Mouse (Mus musculus): ENCODE results near the gene Lcn10. TPM values are rescaled to one million over a fixed set of nuclear protein-coding genes. Genes with fewer than 3 reads are reported as not detected.

Lcn10 gene
- total and polyA plus RNA-seq, 2 experiments from 2014 or later = not detected

DNA sequence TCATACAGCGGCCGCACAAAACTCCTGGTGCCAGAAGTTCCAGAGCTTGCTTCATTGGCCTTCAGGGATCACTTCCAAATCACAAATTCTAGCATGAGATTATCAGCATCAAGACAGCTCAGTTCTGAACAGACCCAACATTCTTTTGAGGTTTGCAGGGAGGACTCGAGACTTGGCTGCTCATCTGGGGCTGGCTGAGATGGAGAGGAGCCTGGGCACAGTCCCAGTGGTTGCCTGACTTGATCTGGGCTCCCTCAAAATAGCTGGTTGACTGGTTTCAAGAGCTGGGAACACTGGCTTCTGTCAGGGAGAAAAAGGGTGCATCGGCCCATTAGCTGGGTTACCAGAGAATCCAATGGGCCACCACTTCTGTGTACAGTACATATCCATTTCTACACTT lies 25.8 kb upstream of the Lcn10 start:
- DNase-seq (ENCODE audit: low spot score) = no peak

DNA sequence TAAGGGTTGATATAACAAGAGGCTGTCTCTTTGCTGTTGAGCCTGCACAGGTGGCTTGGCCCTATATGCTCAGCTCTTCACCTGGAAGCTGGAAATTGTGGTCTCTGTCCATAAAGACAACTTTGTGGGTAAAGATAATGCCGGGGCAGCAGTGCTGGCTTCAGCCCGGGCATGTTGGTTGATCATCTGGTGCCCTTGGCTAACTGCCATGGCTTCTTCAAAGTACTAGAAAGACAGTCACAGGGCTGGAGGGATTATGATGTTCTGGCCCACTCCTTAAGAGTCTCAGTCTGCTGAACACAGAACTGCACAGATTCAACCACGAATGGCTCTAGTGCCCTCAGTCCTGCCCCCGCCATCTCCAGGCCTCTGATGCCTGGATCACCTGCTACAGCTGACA lies 25.3 kb upstream of the Lcn10 start:
- WGBS = 68% methylated on average over 4 of the region's 4 CpGs
- H3K9ac ChIP-seq (replicated peaks; ENCODE audit: low read length, poor library complexity, severe bottlenecking) = no peak overlapping the region
- no peak for TF ChIP-seq CTCF (IDR thresholded peaks at IDR 0.05)
- no peaks in the 10 kb centered on the region for H3K9me3 ChIP-seq (ENCODE audit: low read length)
- H3K4me2 ChIP-seq (ENCODE audit: low read depth, low read length, poor library complexity, severe bottlenecking) = no peak overlapping the region
- no peaks in the 10 kb centered on the region for H3K4me1 ChIP-seq (ENCODE audit: insufficient read depth, low read length)
- H3K27me3 ChIP-seq (ENCODE audit: insufficient read depth, low read length) = no peaks in the 10 kb centered on the region
- H3K27ac ChIP-seq (ENCODE audit: low read depth, low read length) = no peak overlapping the region
- no peaks in the 10 kb centered on the region for H3K36me3 ChIP-seq (ENCODE audit: insufficient read depth, low read length)
- ATAC-seq (ENCODE audit: low FRiP score) = no peak
- peak; percentile 58 for DNase-seq (ENCODE audit: low spot score)
- no peak overlapping the region for H3K4me3 ChIP-seq (ENCODE audit: low read depth, low read length)

More for the DNA sequence above, 25.8 kb upstream of the Lcn10 start:
- Histone ChIP-seq H3K4me2 (ENCODE audit: low read depth, low read length, poor library complexity, severe bottlenecking) (no peak overlapping the region), H3K4me3 (ENCODE audit: low read depth, low read length) (no peak overlapping the region), H3K9ac (replicated peaks; ENCODE audit: low read length, poor library complexity, severe bottlenecking) (no peak overlapping the region), H3K4me1 (ENCODE audit: insufficient read depth, low read length) (no peaks in the 10 kb centered on the region), H3K9me3 (ENCODE audit: low read length) (no peaks in the 10 kb centered on the region), H3K36me3 (ENCODE audit: insufficient read depth, low read length) (no peaks in the 10 kb centered on the region), H3K27ac (ENCODE audit: low read depth, low read length) (no peak overlapping the region), H3K27me3 (ENCODE audit: insufficient read depth, low read length) (no peaks in the 10 kb centered on the region)
- 85% methylated on average over 4 of the region's 4 CpGs for WGBS
- no peak for ATAC-seq (ENCODE audit: low FRiP score)
- TF ChIP-seq CTCF (IDR thresholded peaks at IDR 0.05) = no peak

DNA sequence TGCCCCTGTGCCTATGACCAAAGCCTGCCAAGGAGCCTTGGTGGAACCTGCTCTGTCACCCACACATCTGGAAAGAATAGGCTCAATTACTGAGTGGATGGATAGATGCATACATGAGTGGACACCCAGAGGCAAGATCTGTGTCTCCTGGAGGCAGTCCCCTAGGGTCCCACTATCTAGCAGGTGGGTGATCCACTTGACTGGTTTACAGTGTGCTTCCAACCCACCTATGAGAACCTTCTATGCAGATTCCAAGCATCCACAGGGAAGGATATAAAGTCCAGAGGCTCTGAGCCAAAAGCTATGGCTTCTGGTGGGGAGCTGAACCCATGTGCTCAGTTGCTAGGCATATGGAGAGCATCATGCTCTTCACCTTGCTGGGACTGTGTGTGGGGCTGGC lies 24.9 kb upstream of the Lcn10 start, which contains the start of gene Lcn5:
Gene Lcn5 (plus strand): TSS at position 301 of the 400 bp plus-strand sequence.
- Histone ChIP-seq H3K4me3 (ENCODE audit: low read depth, low read length) (no peak within 1 kb of the TSS), H3K36me3 (ENCODE audit: insufficient read depth, low read length) (no peaks in the 10 kb centered on the region), H3K27me3 (ENCODE audit: insufficient read depth, low read length) (no peaks in the 10 kb centered on the region), H3K9ac (replicated peaks; ENCODE audit: low read length, poor library complexity, severe bottlenecking) (no peak within 1 kb of the TSS), H3K27ac (ENCODE audit: low read depth, low read length) (no peak within 1 kb of the TSS), H3K4me1 (ENCODE audit: insufficient read depth, low read length) (no peaks in the 10 kb centered on the region), H3K4me2 (ENCODE audit: low read depth, low read length, poor library complexity, severe bottlenecking) (no peak within 1 kb of the TSS), H3K9me3 (ENCODE audit: low read length) (no peaks in the 10 kb centered on the region)
- DNase-seq (ENCODE audit: low spot score) (no peak), ATAC-seq (ENCODE audit: low FRiP score) (no peak)
- no peak for TF ChIP-seq CTCF (IDR thresholded peaks at IDR 0.05)

DNA sequence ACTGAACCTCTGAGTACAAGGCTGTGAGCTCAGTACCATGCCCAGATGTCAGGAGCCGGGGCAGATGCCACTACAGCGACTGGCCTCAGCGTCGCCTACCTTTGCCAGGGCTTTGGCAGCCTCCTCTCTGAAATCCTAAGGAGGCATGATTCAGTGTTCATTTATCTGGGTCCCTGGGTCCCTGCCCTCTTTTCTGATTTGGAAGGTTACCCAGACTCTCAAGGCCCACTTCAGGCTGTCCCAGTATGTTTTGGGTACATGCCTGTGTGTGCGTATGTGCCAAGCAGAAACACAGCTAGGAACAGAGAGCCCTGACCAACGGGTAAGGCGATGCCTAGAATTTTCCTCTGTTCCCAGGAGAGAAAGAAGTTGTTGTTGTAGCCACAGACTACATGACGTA lies 22.2 kb upstream of the Lcn10 start:
- H3K4me2 ChIP-seq (ENCODE audit: low read depth, low read length, poor library complexity, severe bottlenecking) = no peak overlapping the region
- H3K27me3 ChIP-seq (ENCODE audit: insufficient read depth, low read length) = no peaks in the 10 kb centered on the region
- H3K27ac ChIP-seq (ENCODE audit: low read depth, low read length) = no peak overlapping the region
- H3K36me3 ChIP-seq (ENCODE audit: insufficient read depth, low read length) = no peaks in the 10 kb centered on the region
- ATAC-seq (ENCODE audit: low FRiP score) = no peak
- no peak for TF ChIP-seq CTCF (IDR thresholded peaks at IDR 0.05)
- H3K4me3 ChIP-seq (ENCODE audit: low read depth, low read length) = no peak overlapping the region
- no peaks in the 10 kb centered on the region for H3K4me1 ChIP-seq (ENCODE audit: insufficient read depth, low read length)
- no peak overlapping the region for H3K9ac ChIP-seq (replicated peaks; ENCODE audit: low read length, poor library complexity, severe bottlenecking)
- WGBS = 97% methylated on average over 8 of the region's 8 CpGs
- no peak for DNase-seq (ENCODE audit: low spot score)
- no peaks in the 10 kb centered on the region for H3K9me3 ChIP-seq (ENCODE audit: low read length)

DNA sequence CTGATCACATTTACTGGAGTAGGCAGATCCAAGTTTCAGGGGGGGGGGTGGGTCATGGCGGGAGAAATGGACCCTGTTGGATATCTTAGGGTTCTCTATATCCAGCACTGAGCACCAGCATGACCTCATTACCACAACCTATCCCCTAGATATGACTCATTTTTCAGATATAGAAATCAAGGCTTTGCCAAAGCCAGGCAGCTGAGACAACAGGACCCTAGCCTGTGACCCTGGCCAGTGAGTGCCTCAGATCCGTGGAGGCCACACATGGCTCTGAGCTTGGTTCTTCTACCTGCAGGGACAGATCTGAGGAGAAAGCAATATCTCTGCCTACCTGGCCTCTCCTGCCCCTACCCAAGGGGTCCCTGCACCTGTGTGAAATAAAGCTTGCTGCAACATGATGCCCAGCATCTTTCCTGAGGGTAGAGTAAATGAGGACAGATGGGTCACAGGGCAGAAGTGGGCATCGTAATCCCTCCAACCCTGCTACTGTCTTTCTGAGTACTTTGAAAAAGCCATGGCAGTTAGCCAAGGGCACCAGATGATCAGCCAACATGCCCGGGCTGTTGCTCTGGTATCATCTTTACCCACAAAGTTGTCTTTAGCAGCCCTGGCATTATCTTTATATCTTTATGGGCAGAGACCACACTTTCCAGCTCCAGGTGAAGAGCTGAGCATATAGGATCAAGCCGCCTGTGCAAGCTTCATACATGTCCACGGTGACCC lies 21.1 kb upstream of the Lcn10 start:
- Histone ChIP-seq H3K4me3 (ENCODE audit: low read depth, low read length) (no peak overlapping the region), H3K4me2 (ENCODE audit: low read depth, low read length, poor library complexity, severe bottlenecking) (no peak overlapping the region), H3K4me1 (ENCODE audit: insufficient read depth, low read length) (no peaks in the 10 kb centered on the region), H3K36me3 (ENCODE audit: insufficient read depth, low read length) (no peaks in the 10 kb centered on the region), H3K9me3 (ENCODE audit: low read length) (no peaks in the 10 kb centered on the region), H3K9ac (replicated peaks; ENCODE audit: low read length, poor library complexity, severe bottlenecking) (no peak overlapping the region), H3K27ac (ENCODE audit: low read depth, low read length) (no peak overlapping the region), H3K27me3 (ENCODE audit: insufficient read depth, low read length) (no peaks in the 10 kb centered on the region)
- WGBS = 86% methylated on average over 6 of the region's 6 CpGs
- no peak for ATAC-seq (ENCODE audit: low FRiP score)
- no peak for TF ChIP-seq CTCF (IDR thresholded peaks at IDR 0.05)
- DNase-seq (ENCODE audit: low spot score) = peak; percentile 9

DNA sequence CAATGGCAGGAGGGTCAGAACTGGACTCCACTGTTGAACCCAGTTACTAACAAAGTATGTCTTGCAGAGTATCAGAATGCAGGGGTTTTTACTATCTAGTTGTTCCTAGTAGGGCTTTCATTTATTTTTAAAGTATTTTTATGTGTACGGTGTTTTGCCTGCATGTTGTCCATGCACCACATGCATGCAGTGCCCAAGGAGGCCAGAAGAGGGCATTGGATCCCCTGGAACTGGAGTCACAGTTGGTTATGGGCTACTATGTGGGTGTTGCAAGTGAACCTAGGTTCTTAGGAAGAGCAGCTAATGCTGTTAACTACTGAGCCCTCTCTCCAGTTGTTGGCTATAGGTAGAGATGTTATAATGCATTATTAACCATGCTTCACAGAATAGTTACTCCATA lies 19.0 kb upstream of the Lcn10 start:
- no peak overlapping the region for H3K4me3 ChIP-seq (ENCODE audit: low read depth, low read length)

More for the DNA sequence above, 19.0 kb upstream of the Lcn10 start:
- 71% methylated on average over 1 of the region's 1 CpGs for WGBS
- DNase-seq (ENCODE audit: low spot score) (peak; percentile 21), ATAC-seq (ENCODE audit: low FRiP score) (no peak)
- Histone ChIP-seq H3K9me3 (ENCODE audit: low read length) (no peaks in the 10 kb centered on the region), H3K4me1 (ENCODE audit: insufficient read depth, low read length) (no peaks in the 10 kb centered on the region), H3K36me3 (ENCODE audit: insufficient read depth, low read length) (no peaks in the 10 kb centered on the region), H3K27me3 (ENCODE audit: insufficient read depth, low read length) (no peaks in the 10 kb centered on the region), H3K27ac (ENCODE audit: low read depth, low read length) (no peak overlapping the region), H3K9ac (replicated peaks; ENCODE audit: low read length, poor library complexity, severe bottlenecking) (no peak overlapping the region), H3K4me2 (ENCODE audit: low read depth, low read length, poor library complexity, severe bottlenecking) (no peak overlapping the region)
- TF ChIP-seq CTCF (IDR thresholded peaks at IDR 0.05) = peak; percentile 74
